Mouse (Mus musculus): ENCODE results near the gene Ppp1r3e.

- TF ChIP-seq CTCF (conservative IDR thresholded peaks at IDR 0.05; ENCODE audit: insufficient read depth, insufficient read length, low read depth, low read length) = no peak
- TF ChIP-seq POLR2A (IDR thresholded peaks at IDR 0.05; ENCODE audit: low read depth, low read length) = no peak
These were observed 6.5 kb downstream of the Ppp1r3e start, which contains the start of gene Homez for GRCm38 (mm10) chr14:54870861-54871260.
